Mouse (Mus musculus) embryonic facial prominence, embryonic 10.5 days (tissue): Measurements from ENCODE around the gene Cars2. TPM values are rescaled to one million over a fixed set of nuclear protein-coding genes. Genes with fewer than 3 reads are reported as not detected.
"Not testable (repeated sequence)": the region's sequence is repeated elsewhere in the genome, so short reads cannot be mapped to it uniquely, and the experiment has no call there.

Experiments
- DNase-seq: peaks from one replicate; pipeline ENCODE4 v3.0.0-alpha.2; 2017; ENCODE audit warnings: low spot score
- H3K27ac ChIP-seq: fragments of 300-500 bp; sonication (generic); replicated peaks from 2 replicates; pipeline ENCODE4 v1.5.1; 2016; ENCODE audit warnings: mild to moderate bottlenecking
- H3K27me3 ChIP-seq: fragments of 300-500 bp; sonication (generic); replicated peaks from 2 replicates; pipeline ENCODE4 v1.6.1; 2016; ENCODE audit warnings: low read depth, mild to moderate bottlenecking; ENCODE audit not compliant: poor library complexity, severe bottlenecking
- H3K36me3 ChIP-seq: fragments of 300-500 bp; sonication (generic); replicated peaks from 2 replicates; pipeline ENCODE4 v1.6.1; 2016; ENCODE audit warnings: mild to moderate bottlenecking, moderate library complexity
- H3K4me1 ChIP-seq: fragments of 300-500 bp; sonication (generic); 2 replicates; pipeline ENCODE4 v1.6.1; 2016
- H3K4me3 ChIP-seq: fragments of 300-500 bp; sonication (generic); 2 replicates; pipeline ENCODE4 v1.5.1; 2016; ENCODE audit warnings: mild to moderate bottlenecking, moderate library complexity
- H3K9me3 ChIP-seq: fragments of 300-500 bp; sonication (generic); 2 replicates; pipeline ENCODE4 v1.6.1; 2016; ENCODE audit warnings: mild to moderate bottlenecking
- WGBS: fragments of 180-500 bp; shearing (Covaris S2); methylation state at CpG from one replicate; pipeline ENCODE4 v1.1.7; 2016; 5-methylcytosine and 5-hydroxymethylcytosine counted together
- polyA plus RNA-seq: library from polyadenylated mRNA; unstranded; fragments of >200 nt; fragmentation: Nextera tagmentation; extraction: Ambion mirVana; gene quantifications from 2 replicates; pipeline ENCODE4 v1.2.1, GENCODE M21; 2016

Cars2 gene
- polyA plus RNA-seq, 1 experiment from 2014 or later = 17.9 TPM

DNA sequence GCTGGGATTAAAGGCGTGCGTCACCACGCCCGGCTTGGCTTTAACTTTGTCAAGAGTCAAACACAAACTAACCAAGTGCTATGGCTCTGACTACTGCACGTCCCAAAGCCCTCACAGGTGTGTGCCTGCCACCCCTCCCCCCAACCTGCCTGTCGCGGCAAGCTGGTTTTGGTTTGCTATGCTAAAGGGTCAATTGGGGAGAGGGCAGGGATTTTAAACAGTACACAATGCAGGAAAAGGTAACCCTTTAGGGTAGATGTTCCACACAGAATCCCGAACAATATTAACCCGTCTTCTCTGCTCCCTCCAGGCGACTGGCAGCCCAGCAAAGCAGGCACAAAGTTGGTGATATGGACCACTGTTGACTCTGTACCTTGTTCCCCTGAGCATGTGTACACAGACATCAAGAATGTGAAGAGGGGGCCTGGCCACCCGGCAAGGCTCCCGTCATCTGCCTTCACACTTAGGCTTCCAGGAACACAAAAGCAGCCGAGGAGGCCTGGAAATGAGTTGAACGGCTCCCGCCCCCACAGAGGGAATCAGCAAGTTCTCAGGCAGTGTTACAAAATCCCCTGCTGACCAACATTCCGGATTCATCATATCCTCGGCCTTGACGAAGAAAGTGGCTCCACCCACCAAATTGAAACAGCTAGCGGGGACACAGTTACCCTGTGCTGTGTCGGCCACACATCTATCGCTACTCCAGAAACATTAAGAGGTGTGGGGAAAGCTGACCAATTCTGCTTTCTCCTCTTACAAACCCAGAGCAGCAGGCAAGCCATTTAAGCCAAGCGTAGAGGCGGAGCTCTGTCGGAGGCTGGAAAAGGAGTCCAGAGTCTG is 74.0 kb downstream of the Cars2 start:
- Histone ChIP-seq H3K9me3 (no peaks in the 10 kb centered on the region), H3K4me1 (peaks cover 73% of the 10 kb centered on the region), H3K36me3 (no peaks in the 10 kb centered on the region), H3K27me3 (peaks cover 95% of the 10 kb centered on the region), H3K27ac (peak overlapping the region; percentile 26; the same call in 1 of the 2 replicates), H3K4me3 (peak overlapping the region; percentile 69)
- DNase-seq = peak; percentile 67
- 3% methylated on average over 24 of the region's 24 CpGs for WGBS

DNA sequence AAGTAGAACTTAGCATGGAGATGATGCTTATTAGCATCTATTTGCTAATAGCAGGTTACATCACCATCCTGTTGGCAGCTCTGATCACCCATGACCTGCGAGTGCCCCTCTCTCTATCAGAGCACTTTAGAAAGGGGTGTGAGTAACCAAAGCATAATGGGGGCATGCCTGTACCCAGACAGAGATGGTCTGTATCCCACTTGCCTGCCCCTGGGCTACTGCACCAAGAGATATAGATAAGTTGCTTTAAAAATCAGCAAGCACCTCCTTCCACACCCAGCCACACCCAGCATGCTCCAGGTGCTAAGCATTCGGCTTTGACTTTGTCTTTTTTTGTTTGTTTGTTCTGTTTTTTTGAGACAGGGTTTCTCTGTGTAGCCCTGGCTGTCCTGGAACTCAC is 74.7 kb downstream of the Cars2 start:
- Histone ChIP-seq H3K9me3 (no peaks in the 10 kb centered on the region), H3K36me3 (no peaks in the 10 kb centered on the region), H3K27me3 (peaks cover 96% of the 10 kb centered on the region), H3K27ac (no peak overlapping the region), H3K4me1 (peaks cover 72% of the 10 kb centered on the region), H3K4me3 (no peak overlapping the region)
- DNase-seq = no peak
- 18% methylated on average over 2 of the region's 2 CpGs for WGBS

DNA sequence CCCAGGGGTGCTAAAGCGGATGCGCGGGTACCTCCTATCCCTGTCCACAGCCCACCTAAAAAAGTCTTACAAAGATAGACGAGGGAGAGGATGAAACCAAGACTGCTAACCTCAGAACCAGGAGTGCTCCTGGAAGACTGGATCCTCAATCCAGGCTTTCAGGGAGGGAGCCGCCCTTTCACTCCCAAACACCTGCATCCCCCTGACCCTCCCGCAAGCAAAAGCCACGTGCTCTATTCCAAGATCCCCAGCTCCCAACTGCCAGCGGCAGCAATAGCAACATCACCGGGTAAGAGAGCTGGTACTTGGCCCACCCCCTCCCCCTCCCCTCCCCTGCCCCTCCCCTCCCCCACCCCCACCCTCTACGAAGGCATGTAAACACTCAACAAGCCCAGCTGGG is 75.2 kb downstream of the Cars2 start:
- WGBS = 3% methylated on average over 10 of the region's 10 CpGs
- no peak for DNase-seq
- Histone ChIP-seq H3K36me3 (no peaks in the 10 kb centered on the region), H3K27ac (no peak overlapping the region), H3K27me3 (peaks cover 95% of the 10 kb centered on the region), H3K9me3 (no peaks in the 10 kb centered on the region), H3K4me3 (no peak overlapping the region), H3K4me1 (peaks cover 67% of the 10 kb centered on the region)

DNA sequence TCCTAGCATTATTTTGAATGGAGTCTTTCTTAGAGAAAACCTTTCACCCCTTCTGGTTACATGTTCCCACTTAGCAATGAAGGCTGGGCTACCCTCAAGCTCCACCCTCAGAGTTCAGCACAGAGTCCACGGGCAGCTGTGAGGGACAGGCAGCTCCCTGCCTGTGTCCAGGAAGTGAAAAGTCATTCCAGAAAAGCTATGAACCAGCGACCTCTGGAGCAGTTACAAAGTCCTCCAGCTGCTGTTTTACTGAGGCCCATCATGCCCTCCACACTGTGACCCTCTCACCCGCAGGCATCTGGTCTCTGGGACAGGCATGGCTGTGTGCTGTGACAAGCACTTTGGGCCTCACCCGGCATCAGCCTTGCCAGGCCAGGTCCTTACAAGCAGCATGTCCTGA is 77.5 kb downstream of the Cars2 start:
- peaks cover 57% of the 10 kb centered on the region for H3K4me1 ChIP-seq
- H3K36me3 ChIP-seq = no peaks in the 10 kb centered on the region
- DNase-seq = no peak
- H3K27ac ChIP-seq = no peak overlapping the region
- peaks cover 72% of the 10 kb centered on the region for H3K27me3 ChIP-seq
- H3K9me3 ChIP-seq = no peaks in the 10 kb centered on the region
- WGBS = 32% methylated on average over 4 of the region's 4 CpGs
- no peak overlapping the region for H3K4me3 ChIP-seq

DNA sequence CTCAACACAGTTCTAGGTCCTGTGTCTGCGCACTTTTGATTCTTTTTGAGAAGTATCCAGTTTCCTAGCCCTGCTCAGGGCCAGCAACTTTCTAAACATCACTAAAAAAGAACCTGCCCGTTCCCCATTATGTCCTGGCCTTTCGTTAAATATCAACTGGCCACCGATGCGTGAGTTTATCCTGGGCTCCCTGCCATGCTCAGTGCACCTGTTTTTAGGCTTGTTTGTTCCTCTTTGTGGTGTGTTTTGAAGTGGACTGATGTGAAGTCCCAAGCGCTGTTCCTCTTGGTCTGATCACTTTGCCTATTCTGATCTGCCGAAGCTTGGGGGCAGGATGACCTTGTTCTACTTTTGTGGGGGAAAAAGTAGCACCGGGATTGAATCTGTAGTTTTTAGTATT is 79.3 kb downstream of the Cars2 start:
- WGBS = 45% methylated on average over 8 of the region's 8 CpGs
- Histone ChIP-seq H3K36me3 (no peaks in the 10 kb centered on the region), H3K4me1 (peaks cover 39% of the 10 kb centered on the region), H3K9me3 (no peaks in the 10 kb centered on the region), H3K4me3 (no peak overlapping the region), H3K27ac (no peak overlapping the region), H3K27me3 (peaks cover 54% of the 10 kb centered on the region)
- no peak for DNase-seq

DNA sequence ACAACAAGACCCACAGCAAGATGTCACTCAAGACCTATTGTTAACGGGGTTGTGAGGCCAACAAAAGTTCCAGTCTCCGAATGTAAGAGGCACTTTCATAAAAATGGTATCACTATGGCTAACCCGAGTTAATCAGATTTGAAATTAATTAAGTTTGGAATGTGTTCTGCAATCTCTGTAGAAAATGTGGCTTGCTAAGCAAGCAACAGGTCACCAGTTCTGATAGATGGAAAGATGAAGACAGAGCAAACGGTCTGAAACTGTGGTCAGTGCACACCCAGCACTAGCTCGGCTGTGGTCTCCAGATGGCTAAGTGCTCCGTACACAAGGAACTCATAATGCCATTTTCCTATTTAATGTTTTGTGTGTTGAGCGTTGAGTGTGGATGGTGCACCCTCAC is 79.9 kb downstream of the Cars2 start:
- peaks cover 48% of the 10 kb centered on the region for H3K27me3 ChIP-seq
- peaks cover 36% of the 10 kb centered on the region for H3K4me1 ChIP-seq
- DNase-seq = no peak
- H3K27ac ChIP-seq = no peak overlapping the region
- H3K4me3 ChIP-seq = no peak overlapping the region
- no peaks in the 10 kb centered on the region for H3K36me3 ChIP-seq
- no peaks in the 10 kb centered on the region for H3K9me3 ChIP-seq
- WGBS = 75% methylated on average over 7 of the region's 7 CpGs

DNA sequence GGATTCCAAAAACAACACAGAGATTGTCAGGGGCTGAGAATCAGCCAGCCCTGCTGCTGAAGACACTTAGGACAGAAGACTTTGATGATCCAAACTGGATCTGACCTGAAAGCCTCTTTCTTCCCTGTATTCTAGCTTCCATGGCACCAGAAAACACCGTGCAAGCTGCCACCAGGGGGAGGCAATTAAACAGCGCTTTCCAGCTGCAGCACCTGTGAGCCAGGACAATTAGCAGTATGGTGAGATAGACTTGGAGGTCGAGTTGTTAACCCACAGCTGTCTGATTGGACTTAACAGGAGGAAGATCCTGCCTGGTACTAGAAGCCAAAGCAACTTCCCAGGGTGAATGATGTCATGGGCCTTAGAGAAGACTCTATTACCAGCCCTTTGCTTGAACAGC is 81.5 kb downstream of the Cars2 start:
- Histone ChIP-seq H3K4me3 (no peak overlapping the region), H3K27ac (no peak overlapping the region), H3K4me1 (peaks cover 27% of the 10 kb centered on the region), H3K9me3 (no peaks in the 10 kb centered on the region), H3K27me3 (peaks cover 32% of the 10 kb centered on the region), H3K36me3 (no peaks in the 10 kb centered on the region)
- peak; percentile 48 for DNase-seq
- 4% methylated on average over 3 of the region's 3 CpGs for WGBS

DNA sequence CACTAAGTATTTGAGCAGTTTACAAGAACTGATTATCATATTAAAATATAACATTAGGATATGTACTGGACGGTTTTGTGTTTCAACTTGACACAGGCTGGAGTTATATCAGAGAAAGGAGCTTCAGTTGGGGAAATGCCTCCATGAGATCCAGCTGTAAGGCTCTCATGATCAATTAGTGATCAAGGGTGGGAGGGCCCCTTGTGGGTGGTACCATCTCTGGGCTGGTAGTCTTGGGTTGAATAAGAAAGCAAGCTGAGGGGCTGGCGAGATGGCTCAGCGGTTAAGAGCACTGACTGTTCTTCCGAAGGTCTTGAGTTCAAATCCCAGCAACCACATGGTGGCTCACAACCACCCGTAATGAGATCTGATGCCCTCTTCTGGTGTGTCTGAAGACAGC is 84.1 kb downstream of the Cars2 start:
- not testable (repeated sequence) for H3K4me3 ChIP-seq, DNase-seq, H3K9me3 ChIP-seq, H3K36me3 ChIP-seq, H3K27ac ChIP-seq, H3K4me1 ChIP-seq
- 83% methylated on average over 5 of the region's 5 CpGs for WGBS
- H3K27me3 ChIP-seq = peaks cover 10% of the 10 kb centered on the region

DNA sequence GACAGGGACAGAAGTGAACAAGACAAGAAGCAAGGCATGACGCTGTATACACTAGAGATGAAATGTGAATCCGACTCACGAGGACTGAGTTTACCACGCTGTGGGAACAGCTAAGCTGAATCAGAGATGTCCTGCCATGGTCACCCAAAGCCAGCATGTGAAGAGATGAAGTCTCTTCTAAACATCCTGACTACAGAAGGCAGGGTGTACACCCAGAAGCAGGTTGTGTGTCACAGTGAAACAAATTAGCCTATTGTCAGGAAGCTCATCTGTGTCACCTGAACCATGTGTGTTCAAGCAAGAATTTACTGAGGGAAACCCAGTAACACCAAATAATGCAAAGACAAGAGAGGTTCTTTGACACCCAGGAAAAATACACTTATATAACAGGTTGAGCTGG is 85.0 kb downstream of the Cars2 start:
- Histone ChIP-seq H3K4me1 (peaks cover 12% of the 10 kb centered on the region; the same call in 1 of the 2 replicates), H3K27me3 (0 out of 2 replicates have a peak, but pooled peaks cover 3% of the 10 kb centered on the region), H3K4me3 (no peak overlapping the region), H3K36me3 (no peaks in the 10 kb centered on the region), H3K27ac (no peak overlapping the region), H3K9me3 (no peaks in the 10 kb centered on the region)
- WGBS = 93% methylated on average over 4 of the region's 4 CpGs
- no peak for DNase-seq

DNA sequence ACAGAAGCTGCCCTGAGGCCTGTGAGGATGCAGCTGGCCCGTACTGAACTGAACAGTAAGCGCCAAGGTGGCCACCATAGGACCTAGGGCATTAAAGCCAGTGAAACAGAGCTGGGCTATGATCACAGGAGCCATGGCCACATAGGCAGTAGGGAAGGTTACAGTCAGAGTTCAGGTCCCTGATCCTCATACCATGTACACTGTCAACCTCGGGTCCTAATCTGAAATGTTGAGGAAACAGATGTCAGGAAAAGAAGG is 85.9 kb downstream of the Cars2 start:
- no peak overlapping the region for H3K4me3 ChIP-seq
- H3K27me3 ChIP-seq = no peaks in the 10 kb centered on the region
- peaks cover 16% of the 10 kb centered on the region for H3K4me1 ChIP-seq
- WGBS = 67% methylated on average over 3 of the region's 3 CpGs
- DNase-seq = no peak
- H3K27ac ChIP-seq = no peak overlapping the region
- H3K36me3 ChIP-seq = no peaks in the 10 kb centered on the region
- no peaks in the 10 kb centered on the region for H3K9me3 ChIP-seq

Other genes with a start within 250 kb of the Cars2 start
- gene Col4a2, start 238.0 kb downstream of the Cars2 start, polyA plus RNA-seq = 51.8 and 54.7 TPM in 2 replicates
- gene Col4a1, start 238.0 kb downstream of the Cars2 start, polyA plus RNA-seq = 128 and 138 TPM in 2 replicates
- gene Rab20, start 72.1 kb downstream of the Cars2 start, polyA plus RNA-seq = 1.4 and 2.5 TPM in 2 replicates
- 106 and 114 TPM in 2 replicates for gene Naxd, start 53.3 kb downstream of the Cars2 start, polyA plus RNA-seq
- 31.1 and 32.6 TPM in 2 replicates for gene Ing1, start 4.8 kb upstream of the Cars2 start, polyA plus RNA-seq
- gene Ankrd10, start 85.0 kb upstream of the Cars2 start, polyA plus RNA-seq = 121 and 133 TPM in 2 replicates
- 0.11 TPM in 1 of 2 replicates, not detected in the other for gene 1700016D06Rik, start 150.3 kb upstream of the Cars2 start, polyA plus RNA-seq
- 50.3 and 55.1 TPM in 2 replicates for gene Arhgef7, start 176.9 kb upstream of the Cars2 start, polyA plus RNA-seq